ENCODE assay signal across 8 mouse cellular contexts in genomic region chr5:35361570-35362284, GRCm38 (mm10). TPM values are rescaled to one million over a fixed set of nuclear protein-coding genes. Genes with fewer than 3 reads are reported as not detected.
DNase-seq lines count a peak whose midpoint lies in the region; ATAC-seq and TF ChIP-seq lines count a peak whose summit lies in the region.

No protein-coding gene starts in this region.

- no peak for TF ChIP-seq POLR2A in small intestine, adult 2 months (IDR thresholded peaks at IDR 0.05; ENCODE audit: low read depth, low read length)

- intact Hi-C loops in gastrocnemius, postnatal 36 days (cut with DNase I): loop anchor here (2.0 kb wide), 1 partner anchor 149 kb away; no protein-coding TSS in a partner anchor
- intact Hi-C loops in left cerebral cortex, postnatal 25 days (cut with DNase I): loop anchor here (1.0 kb wide), 1 partner anchor 149 kb away; no protein-coding TSS in a partner anchor

- no peaks in the 10 kb centered on the region for H3K36me3 ChIP-seq in intestine, postnatal 0 days (ENCODE audit: control insufficient read depth, insufficient read depth)
- H3K36me3 ChIP-seq in midbrain, embryonic 13.5 days: no peaks in the 10 kb centered on the region
- no peaks in the 10 kb centered on the region for H3K36me3 ChIP-seq in small intestine, adult 2 months (ENCODE audit: control insufficient read depth, insufficient read depth, low read length)

- H3K9me3 ChIP-seq in intestine, postnatal 0 days (ENCODE audit: control insufficient read depth): no peaks in the 10 kb centered on the region
- H3K9me3 ChIP-seq in midbrain, embryonic 13.5 days: no peaks in the 10 kb centered on the region

- TF ChIP-seq CTCF in intestine, postnatal 0 days (IDR thresholded peaks at IDR 0.05; ENCODE audit: low read depth): peak; percentile 99
- peak; percentile 99 for TF ChIP-seq CTCF in small intestine, adult 2 months (IDR thresholded peaks at IDR 0.05; ENCODE audit: extremely low read depth, insufficient read length, insufficient replicate concordance, low read depth, low read length)

- H3K9ac ChIP-seq in intestine, postnatal 0 days (ENCODE audit: low read depth, low read length): no peak overlapping the region
- H3K9ac ChIP-seq in midbrain, embryonic 13.5 days (replicated peaks): no peak overlapping the region

- H3K27me3 ChIP-seq in intestine, postnatal 0 days (replicated peaks; ENCODE audit: control insufficient read depth, insufficient read depth, low read length): peaks cover 6% of the 10 kb centered on the region; the same call in 1 of the 2 replicates
- H3K27me3 ChIP-seq in midbrain, embryonic 13.5 days: peaks cover 8% of the 10 kb centered on the region; the same call in 1 of the 2 replicates
- no peaks in the 10 kb centered on the region for H3K27me3 ChIP-seq in small intestine, adult 2 months (ENCODE audit: control insufficient read depth, insufficient read depth, low read length)

- WGBS in intestine, postnatal 0 days: 49% methylated on average over 8 of the region's 8 CpGs
- 45% methylated on average over 8 of the region's 8 CpGs for WGBS in midbrain, embryonic 13.5 days
- 46% methylated on average over 8 of the region's 8 CpGs for WGBS in small intestine, adult 2 months

- H3K27ac ChIP-seq in intestine, postnatal 0 days (ENCODE audit: low read depth, low read length): no peak overlapping the region
- no peak overlapping the region for H3K27ac ChIP-seq in midbrain, embryonic 13.5 days
- H3K27ac ChIP-seq in small intestine, adult 2 months (ENCODE audit: insufficient read depth, low read depth, low read length): no peak overlapping the region

- H3K4me2 ChIP-seq in intestine, postnatal 0 days (replicated peaks; ENCODE audit: low read depth): no peak overlapping the region
- H3K4me2 ChIP-seq in midbrain, embryonic 13.5 days (replicated peaks): no peak overlapping the region

- no peaks in the 10 kb centered on the region for H3K4me1 ChIP-seq in intestine, postnatal 0 days (replicated peaks; ENCODE audit: control insufficient read depth, insufficient read depth, low read length)
- H3K4me1 ChIP-seq in midbrain, embryonic 13.5 days (replicated peaks): no peaks in the 10 kb centered on the region
- H3K4me1 ChIP-seq in small intestine, adult 2 months (ENCODE audit: control insufficient read depth, insufficient read depth, insufficient read length, low read length): no peaks in the 10 kb centered on the region

- no peak for ATAC-seq in intestine, postnatal 0 days
- ATAC-seq in midbrain, embryonic 13.5 days: peak; percentile 73
- ATAC-seq in activated CD4-positive, CD25-positive, alpha-beta regulatory T cell, adult 4 months: no peak

- no peak overlapping the region for H3K4me3 ChIP-seq in intestine, postnatal 0 days (ENCODE audit: low read depth, low read length)
- H3K4me3 ChIP-seq in midbrain, embryonic 13.5 days (replicated peaks): no peak overlapping the region
- no peak overlapping the region for H3K4me3 ChIP-seq in small intestine, adult 2 months (ENCODE audit: low read depth, low read length)

- DNase-seq in adrenal gland, adult 8-10 months: peak; percentile 82
- DNase-seq in embryo, embryonic 11 days: peak; percentile 94
- peak; percentile 84 to 86 for DNase-seq in gastrocnemius, postnatal 36 days
- peak; percentile 94 to 97 for DNase-seq in left cerebral cortex, postnatal 25 days (ENCODE audit: low spot score in 2 of 2)

RNA-seq across cellular contexts. Expression of gene Hmx1, which starts 27.2 kb away (rescaled TPM):
- not detected for total RNA-seq in adrenal gland, adult 8-10 months (2022)
- not detected for total RNA-seq in gastrocnemius, postnatal 36 days (2021)
- polyA plus RNA-seq in intestine, postnatal 0 days (2015; fragmentation: Nextera tagmentation; extraction: Ambion mirVana): not detected in 2 replicates
- total RNA-seq in left cerebral cortex, postnatal 25 days (2021): not detected
- not detected in 2 replicates for polyA plus RNA-seq in midbrain, embryonic 13.5 days (2015; fragmentation: Nextera tagmentation; extraction: Ambion mirVana)
- not detected in 2 replicates for polyA plus RNA-seq in small intestine, adult 2 months (2012; rRNA removed)
- polyA plus RNA-seq in activated CD4-positive, CD25-positive, alpha-beta regulatory T cell, adult 4 months (2017; shearing (Covaris generic)): not detected
